Mouse (Mus musculus): ENCODE data around the gene Arid5a.

GRCm38 (mm10) chr1:36271516-36272230 is 35.9 kb upstream of the Arid5a start:
- TF ChIP-seq POLR2A (IDR thresholded peaks at IDR 0.05; ENCODE audit: control insufficient read depth, low read depth, low read length): no peak
- TF ChIP-seq CTCF (IDR thresholded peaks at IDR 0.05; ENCODE audit: control insufficient read depth, insufficient read depth, insufficient replicate concordance, low read depth, low read length): no peak
